Mouse (Mus musculus): Measurements from ENCODE around the gene Ms4a3.
A peak's percentile ranks its signal among the peaks of the same experiment; 100 is the strongest.

Ms4a3 gene

DNA sequence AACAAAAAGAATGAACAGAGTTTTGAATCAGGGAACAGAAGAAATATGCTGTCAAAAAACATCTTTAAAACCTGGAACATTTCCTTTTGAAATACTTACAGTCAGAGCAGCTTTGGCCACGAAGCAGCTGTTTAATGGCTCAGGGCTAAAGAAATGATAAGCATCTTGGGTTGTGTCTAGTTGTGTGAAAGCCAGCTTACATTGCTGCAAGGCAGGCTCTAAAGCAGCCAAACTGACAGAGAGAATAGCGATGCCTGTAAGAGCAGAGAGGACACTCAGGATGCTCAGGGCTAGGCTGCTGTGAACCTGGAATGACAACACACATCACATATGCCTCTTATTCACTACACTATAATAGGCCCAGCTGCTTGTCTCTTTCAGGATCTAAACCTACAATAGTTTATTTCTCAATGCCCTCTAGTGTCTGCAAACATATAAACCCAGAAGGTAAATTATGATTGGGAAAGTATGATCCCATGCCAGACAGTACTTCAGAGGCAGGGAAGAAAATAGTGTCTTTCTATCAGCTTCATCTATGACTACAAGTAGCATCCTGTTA is 50.7 kb downstream of the Ms4a3 start:
- no peak for DNase-seq (ENCODE audit: low spot score in 2 of 2)

DNA sequence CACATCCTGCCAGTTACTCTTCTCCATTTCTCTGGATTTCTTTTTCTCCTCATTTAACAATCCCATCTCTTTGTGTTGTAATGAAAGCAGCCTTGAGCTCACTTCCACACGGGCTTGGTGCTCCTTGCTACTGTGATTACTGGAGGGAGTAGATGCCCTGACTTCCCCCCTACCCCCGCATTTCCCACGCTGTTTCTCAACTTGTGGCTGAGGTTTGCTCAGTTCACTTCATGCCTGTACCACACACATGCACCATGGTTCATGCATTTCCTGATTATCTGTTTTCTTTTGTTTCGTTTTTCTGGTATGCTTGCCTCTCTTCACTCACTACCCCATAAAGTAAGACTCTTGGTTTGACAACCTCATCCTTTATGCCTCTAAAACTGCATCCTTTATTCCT is 51.4 kb downstream of the Ms4a3 start:
- peak; percentile 25 to 35 for DNase-seq (ENCODE audit: low spot score in 2 of 2)

Measured in thymus, postnatal 10 days (tissue).